Mouse (Mus musculus): ENCODE data around the gene Iars2.
"Not testable (repeated sequence)": the region's sequence is repeated elsewhere in the genome, so short reads cannot be mapped to it uniquely, and the experiment has no call there.

The Iars2 gene

GRCm38 (mm10) chr1:185333651-185334050 lies 4.5 kb upstream of the Iars2 start:
- no peak for DNase-seq (ENCODE audit: extremely low spot score, low read depth, low spot score)

GRCm38 (mm10) chr1:185331983-185332430 lies 2.8 kb upstream of the Iars2 start, which contains the start of gene Bpnt1:
Bpnt1 (plus strand) TSS chr1:185332149.
- DNase-seq (ENCODE audit: extremely low spot score, low read depth, low spot score) = no peak

- DNase-seq (ENCODE audit: extremely low spot score, low read depth, low spot score) = no peak
Observed at GRCm38 (mm10) chr1:185331364-185331763, 2.2 kb upstream of the Iars2 start.

- DNase-seq (ENCODE audit: extremely low spot score, low read depth, low spot score) = no peak
Observed at GRCm38 (mm10) chr1:185329851-185330250, 655 bp upstream of the Iars2 start.

GRCm38 (mm10) chr1:185327754-185328345 lies 1.3 kb downstream of the Iars2 start:
- not testable (repeated sequence) for DNase-seq (ENCODE audit: extremely low spot score, low read depth, low spot score)

GRCm38 (mm10) chr1:185315846-185316568 lies 13.2 kb downstream of the Iars2 start:
- no peak for DNase-seq (ENCODE audit: extremely low spot score, low read depth, low spot score)

- DNase-seq (ENCODE audit: extremely low spot score, low read depth, low spot score) = no peak
Observed at GRCm38 (mm10) chr1:185314546-185314945, 14.7 kb downstream of the Iars2 start.

- DNase-seq (ENCODE audit: extremely low spot score, low read depth, low spot score) = no peak
Observed at GRCm38 (mm10) chr1:185311949-185312348, 17.2 kb downstream of the Iars2 start.

- no peak for DNase-seq (ENCODE audit: extremely low spot score, low read depth, low spot score)
Observed at GRCm38 (mm10) chr1:185308908-185309307, 20.3 kb downstream of the Iars2 start.

- DNase-seq (ENCODE audit: extremely low spot score, low read depth, low spot score) = no peak
Observed at GRCm38 (mm10) chr1:185308334-185308733, 20.9 kb downstream of the Iars2 start.

- no peak for DNase-seq (ENCODE audit: extremely low spot score, low read depth, low spot score)
Observed at GRCm38 (mm10) chr1:185307645-185308044, 21.6 kb downstream of the Iars2 start.

- no peak for DNase-seq (ENCODE audit: extremely low spot score, low read depth, low spot score)
Observed at GRCm38 (mm10) chr1:185306836-185307235, 22.4 kb downstream of the Iars2 start.

GRCm38 (mm10) chr1:185302816-185303215 lies 26.4 kb downstream of the Iars2 start:
- DNase-seq (ENCODE audit: extremely low spot score, low read depth, low spot score) = no peak

GRCm38 (mm10) chr1:185298496-185298895 lies 30.7 kb downstream of the Iars2 start:
- no peak for DNase-seq (ENCODE audit: extremely low spot score, low read depth, low spot score)

- no peak for DNase-seq (ENCODE audit: extremely low spot score, low read depth, low spot score)
Observed at GRCm38 (mm10) chr1:185296850-185297249, 32.3 kb downstream of the Iars2 start.

GRCm38 (mm10) chr1:185292646-185293360 lies 36.4 kb downstream of the Iars2 start:
- DNase-seq (ENCODE audit: extremely low spot score, low read depth, low spot score) = no peak

- DNase-seq (ENCODE audit: extremely low spot score, low read depth, low spot score) = no peak
Observed at GRCm38 (mm10) chr1:185291336-185291735, 37.9 kb downstream of the Iars2 start.

GRCm38 (mm10) chr1:185289231-185289630 lies 40.0 kb downstream of the Iars2 start:
- no peak for DNase-seq (ENCODE audit: extremely low spot score, low read depth, low spot score)

GRCm38 (mm10) chr1:185287066-185287465 lies 42.1 kb downstream of the Iars2 start:
- DNase-seq (ENCODE audit: extremely low spot score, low read depth, low spot score) = no peak

GRCm38 (mm10) chr1:185285171-185285570 lies 44.0 kb downstream of the Iars2 start:
- DNase-seq (ENCODE audit: extremely low spot score, low read depth, low spot score) = no peak

GRCm38 (mm10) chr1:185284740-185285139 lies 44.5 kb downstream of the Iars2 start:
- DNase-seq (ENCODE audit: extremely low spot score, low read depth, low spot score) = no peak

- DNase-seq (ENCODE audit: extremely low spot score, low read depth, low spot score) = no peak
Observed at GRCm38 (mm10) chr1:185283247-185283646, 45.9 kb downstream of the Iars2 start.

Measured in hindlimb bud, embryonic 11.5 days (tissue).